In the genomic region with DNA sequence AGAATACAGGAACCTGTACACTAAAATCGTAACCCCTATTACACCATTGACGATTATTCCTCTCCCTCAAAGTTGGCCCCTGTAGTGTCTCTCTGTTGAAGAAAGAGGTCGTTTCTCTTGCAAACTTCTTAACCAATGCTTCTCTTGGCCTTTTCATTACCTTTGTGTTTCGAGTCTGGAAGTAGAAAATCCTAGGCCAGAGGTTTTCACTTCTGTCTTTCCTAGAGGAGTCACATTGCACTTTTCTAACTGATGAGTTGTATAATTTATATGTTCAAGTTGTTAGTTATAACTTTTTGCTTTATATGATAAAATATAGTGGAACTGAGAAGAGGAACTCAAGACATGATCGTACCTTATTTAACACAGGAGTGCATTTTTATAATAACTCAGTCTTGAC, we compare ENCODE assay signal across 16 mouse cellular contexts.
"Had no signal": no experiment of that assay in that cellular context is flagged by ENCODE, and none has a peak within 500 bp of the region (broad histone marks: within the 10 kb centered on the region; RNA-seq: fewer than 3 reads in every experiment).

No protein-coding gene starts in this region.

- ATAC-seq: intestine, postnatal 0 days; lung, postnatal 0 days had no signal

- H3K9ac ChIP-seq: liver, embryonic 15.5 days had no signal

- H3K4me2 ChIP-seq: liver, embryonic 11.5 days; liver, embryonic 15.5 days had no signal

- H3K27ac ChIP-seq: limb, embryonic 10.5 days; liver, embryonic 15.5 days; midbrain, embryonic 10.5 days; stomach, postnatal 0 days had no signal

- DNase-seq: kidney, adult 8-10 months; kidney, postnatal 25 days; layer of hippocampus, adult 9-11 months; lung, adult 2 months; lung, postnatal 4 days; right cerebral cortex, adult 18-20 months; right cerebral cortex, postnatal 25 days; thymus, adult 18-20 months; thymus, postnatal 14 days had no signal

- H3K36me3 ChIP-seq: midbrain, embryonic 10.5 days had no signal

- H3K4me3 ChIP-seq: limb, embryonic 10.5 days; liver, embryonic 15.5 days; midbrain, embryonic 10.5 days had no signal

- H3K9me3 ChIP-seq: limb, embryonic 10.5 days; liver, embryonic 15.5 days; midbrain, embryonic 10.5 days had no signal

- H3K27me3 ChIP-seq: liver, embryonic 15.5 days had no signal

- H3K4me1 ChIP-seq: limb, embryonic 10.5 days; liver, embryonic 15.5 days had no signal
